Comparison of ENCODE assay signal across 8 mouse cellular contexts in the genomic region with DNA sequence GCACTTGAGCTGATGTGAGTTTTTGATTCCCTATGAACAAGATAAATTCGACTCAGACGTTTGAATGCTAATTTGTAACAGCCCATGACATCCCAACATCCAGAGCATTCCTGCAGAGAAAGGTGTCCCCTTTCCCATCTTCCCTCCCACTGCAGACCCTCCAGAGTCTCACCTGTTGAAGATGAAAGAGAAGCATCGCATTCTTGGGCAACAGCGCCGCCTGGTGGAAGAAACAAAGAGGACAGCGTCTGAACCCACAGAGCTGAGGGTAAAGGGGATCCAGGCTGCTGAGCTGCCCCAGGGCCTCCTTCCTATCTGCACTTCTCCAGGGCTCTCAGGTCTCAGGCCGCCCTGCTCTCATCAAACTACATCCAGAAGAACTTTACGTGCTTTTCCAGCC. TPM values are rescaled to one million over a fixed set of nuclear protein-coding genes. Genes with fewer than 3 reads are reported as not detected.
DNase-seq lines count a peak whose midpoint lies in the region; ATAC-seq and TF ChIP-seq lines count a peak whose summit lies in the region.
"Not testable (repeated sequence)": the region's sequence is repeated elsewhere in the genome, so short reads cannot be mapped to it uniquely, and the experiment has no call there.

No protein-coding gene starts in this region.

- peak; percentile 90 for TF ChIP-seq CTCF in bone marrow macrophage, adult 2 months (IDR thresholded peaks at IDR 0.05; ENCODE audit: low read depth, low read length)
- peak; percentile 90 for TF ChIP-seq CTCF in midbrain, postnatal 0 days (IDR thresholded peaks at IDR 0.05)

- H3K9ac ChIP-seq in embryonic facial prominence, embryonic 14.5 days (ENCODE audit: low read depth, low read length); heart, embryonic 16.5 days (ENCODE audit: low read length); kidney, embryonic 16.5 days (replicated peaks; ENCODE audit: low read length); liver, embryonic 13.5 days; midbrain, postnatal 0 days (replicated peaks; ENCODE audit: low read length, poor library complexity, severe bottlenecking): not testable (repeated sequence)

- 12% methylated on average over 8 of the region's 8 CpGs for WGBS in embryonic facial prominence, embryonic 14.5 days
- WGBS in heart, embryonic 16.5 days: 9% methylated on average over 8 of the region's 8 CpGs
- WGBS in kidney, embryonic 16.5 days: 12% methylated on average over 8 of the region's 8 CpGs
- WGBS in liver, embryonic 13.5 days (ENCODE audit: insufficient replicate concordance): 5% methylated on average over 8 of the region's 8 CpGs
- WGBS in midbrain, postnatal 0 days: 15% methylated on average over 8 of the region's 8 CpGs

- H3K4me3 ChIP-seq in bone marrow macrophage, adult 2 months (ENCODE audit: insufficient read depth, low read length): peak overlapping the region; percentile 73; the same call in 1 of the 2 replicates
- peak overlapping the region; percentile 49; the same call in 1 of the 2 replicates for H3K4me3 ChIP-seq in embryonic facial prominence, embryonic 14.5 days (ENCODE audit: low read depth, low read length)
- not testable (repeated sequence) for H3K4me3 ChIP-seq in heart, embryonic 16.5 days (ENCODE audit: low read length); kidney, embryonic 16.5 days (ENCODE audit: low read length)
- peak overlapping the region; percentile 65; the same call in 1 of the 2 replicates for H3K4me3 ChIP-seq in liver, embryonic 13.5 days (replicated peaks)
- H3K4me3 ChIP-seq in midbrain, postnatal 0 days (ENCODE audit: low read depth, low read length): peak overlapping the region; percentile 46

- ATAC-seq in embryonic facial prominence, embryonic 14.5 days (ENCODE audit: low read depth); heart, embryonic 16.5 days (replicated peaks; ENCODE audit: extremely low read depth, insufficient read depth, low FRiP score); kidney, embryonic 16.5 days (ENCODE audit: low FRiP score, low TSS enrichment); liver, embryonic 13.5 days (ENCODE audit: low read depth); midbrain, postnatal 0 days (ENCODE audit: low FRiP score): not testable (repeated sequence)

- not testable (repeated sequence) for H3K9me3 ChIP-seq in embryonic facial prominence, embryonic 14.5 days (ENCODE audit: control insufficient read depth, low read length); heart, embryonic 16.5 days (replicated peaks; ENCODE audit: control insufficient read depth, low read length); kidney, embryonic 16.5 days (ENCODE audit: low read length); liver, embryonic 13.5 days (replicated peaks); midbrain, postnatal 0 days (ENCODE audit: low read length)

- peak overlapping the region; percentile 62 for H3K4me2 ChIP-seq in embryonic facial prominence, embryonic 14.5 days (ENCODE audit: low read depth, low read length)
- peak overlapping the region; percentile 75; the same call in 1 of the 2 replicates for H3K4me2 ChIP-seq in heart, embryonic 16.5 days (ENCODE audit: low read depth, low read length)
- H3K4me2 ChIP-seq in kidney, embryonic 16.5 days (replicated peaks; ENCODE audit: low read depth, low read length): peak overlapping the region; percentile 56
- H3K4me2 ChIP-seq in liver, embryonic 13.5 days: peak overlapping the region; percentile 80
- peak overlapping the region; percentile 49 for H3K4me2 ChIP-seq in midbrain, postnatal 0 days (ENCODE audit: low read depth, low read length, poor library complexity, severe bottlenecking)

- peaks cover 34% of the 10 kb centered on the region for H3K27me3 ChIP-seq in embryonic facial prominence, embryonic 14.5 days (replicated peaks; ENCODE audit: control insufficient read depth, insufficient read depth, low read length)
- peaks cover 29% of the 10 kb centered on the region for H3K27me3 ChIP-seq in heart, embryonic 16.5 days (ENCODE audit: control insufficient read depth, insufficient read depth, low read length)
- peaks cover 23% of the 10 kb centered on the region for H3K27me3 ChIP-seq in kidney, embryonic 16.5 days (ENCODE audit: insufficient read depth, low read length)
- H3K27me3 ChIP-seq in liver, embryonic 13.5 days: peaks cover 30% of the 10 kb centered on the region
- peaks cover 20% of the 10 kb centered on the region for H3K27me3 ChIP-seq in midbrain, postnatal 0 days (ENCODE audit: insufficient read depth, low read length)

- DNase-seq in B cell, adult 2 months: peak; percentile 84 to 85
- not testable (repeated sequence) for DNase-seq in embryonic facial prominence, embryonic 14.5 days (ENCODE audit: low spot score)
- DNase-seq in liver, embryonic 13.5 days: peak; percentile 64
- DNase-seq in midbrain, postnatal 0 days (ENCODE audit: low spot score): peak; percentile 60
- DNase-seq in spleen, postnatal 4 days (ENCODE audit: low spot score in 2 of 2): peak; percentile 71 to 91

- TF ChIP-seq POLR2A in bone marrow macrophage, adult 2 months (IDR thresholded peaks at IDR 0.05; ENCODE audit: borderline replicate concordance, low read depth, low read length): not testable (repeated sequence)

- H3K27ac ChIP-seq in bone marrow macrophage, adult 2 months (ENCODE audit: insufficient read depth, low read depth, low read length): peak overlapping the region; percentile 93
- not testable (repeated sequence) for H3K27ac ChIP-seq in embryonic facial prominence, embryonic 14.5 days (replicated peaks; ENCODE audit: low read depth, low read length); heart, embryonic 16.5 days (ENCODE audit: low read length); kidney, embryonic 16.5 days (ENCODE audit: low read length); liver, embryonic 13.5 days
- peak overlapping the region; percentile 81; the same call in 1 of the 2 replicates for H3K27ac ChIP-seq in midbrain, postnatal 0 days (ENCODE audit: low read depth, low read length)

- not testable (repeated sequence) for H3K36me3 ChIP-seq in embryonic facial prominence, embryonic 14.5 days (ENCODE audit: control insufficient read depth, insufficient read depth, low read length); heart, embryonic 16.5 days (ENCODE audit: control insufficient read depth, insufficient read depth); kidney, embryonic 16.5 days (ENCODE audit: insufficient read depth, low read length); liver, embryonic 13.5 days; midbrain, postnatal 0 days (ENCODE audit: insufficient read depth, low read length)

- peaks cover 24% of the 10 kb centered on the region for H3K4me1 ChIP-seq in bone marrow macrophage, adult 2 months (ENCODE audit: control insufficient read depth, insufficient read depth, low read length)
- not testable (repeated sequence) for H3K4me1 ChIP-seq in embryonic facial prominence, embryonic 14.5 days (ENCODE audit: control insufficient read depth, insufficient read depth, low read length); midbrain, postnatal 0 days (ENCODE audit: insufficient read depth, low read length)
- H3K4me1 ChIP-seq in heart, embryonic 16.5 days (ENCODE audit: control insufficient read depth, insufficient read depth, low read length): peaks cover 16% of the 10 kb centered on the region
- H3K4me1 ChIP-seq in kidney, embryonic 16.5 days (ENCODE audit: insufficient read depth, low read length): peaks cover 14% of the 10 kb centered on the region
- peaks cover 41% of the 10 kb centered on the region for H3K4me1 ChIP-seq in liver, embryonic 13.5 days (replicated peaks)

RNA-seq across cellular contexts. Expression of a gene that starts 18.0 kb away (rescaled TPM):
- 2,635 and 2,812 TPM in 2 replicates for polyA plus RNA-seq in bone marrow macrophage, adult 2 months (2012; ENCODE audit: insufficient read depth, insufficient read length, missing spikeins)
- polyA plus RNA-seq in embryonic facial prominence, embryonic 14.5 days (2014; fragmentation: Nextera tagmentation; extraction: Ambion mirVana): 20.8 and 30.8 TPM in 2 replicates
- polyA plus RNA-seq in heart, embryonic 16.5 days (2015; fragmentation: Nextera tagmentation; extraction: Ambion mirVana): 66.0 and 100 TPM in 2 replicates
- polyA plus RNA-seq in kidney, embryonic 16.5 days (2015; fragmentation: Nextera tagmentation; extraction: Ambion mirVana): 31.5 and 32.7 TPM in 2 replicates
- polyA plus RNA-seq in liver, embryonic 13.5 days (2015; fragmentation: Nextera tagmentation; extraction: Ambion mirVana): 80.9 and 88.3 TPM in 2 replicates
- 19.0 and 21.2 TPM in 2 replicates for total RNA-seq in midbrain, postnatal 0 days (2014; rRNA removed)
- polyA plus RNA-seq in midbrain, postnatal 0 days (2015; fragmentation: Nextera tagmentation; extraction: Ambion mirVana): 17.0 and 22.2 TPM in 2 replicates

RNA-seq across cellular contexts. Expression of a gene that starts 26.3 kb away (rescaled TPM):
- 1,144 and 1,230 TPM in 2 replicates for polyA plus RNA-seq in bone marrow macrophage, adult 2 months (2012; ENCODE audit: insufficient read depth, insufficient read length, missing spikeins)
- polyA plus RNA-seq in embryonic facial prominence, embryonic 14.5 days (2014; fragmentation: Nextera tagmentation; extraction: Ambion mirVana): 2,078 and 2,095 TPM in 2 replicates
- 873 and 901 TPM in 2 replicates for polyA plus RNA-seq in heart, embryonic 16.5 days (2015; fragmentation: Nextera tagmentation; extraction: Ambion mirVana)
- 1,660 and 1,786 TPM in 2 replicates for polyA plus RNA-seq in kidney, embryonic 16.5 days (2015; fragmentation: Nextera tagmentation; extraction: Ambion mirVana)
- polyA plus RNA-seq in liver, embryonic 13.5 days (2015; fragmentation: Nextera tagmentation; extraction: Ambion mirVana): 1,343 and 1,499 TPM in 2 replicates
- 742 and 975 TPM in 2 replicates for total RNA-seq in midbrain, postnatal 0 days (2014; rRNA removed)
- polyA plus RNA-seq in midbrain, postnatal 0 days (2015; fragmentation: Nextera tagmentation; extraction: Ambion mirVana): 751 and 769 TPM in 2 replicates

RNA-seq across cellular contexts. Expression of a gene that starts 26.5 kb away (rescaled TPM):
- 41.3 and 49.7 TPM in 2 replicates for polyA plus RNA-seq in bone marrow macrophage, adult 2 months (2012; ENCODE audit: insufficient read depth, insufficient read length, missing spikeins)
- polyA plus RNA-seq in embryonic facial prominence, embryonic 14.5 days (2014; fragmentation: Nextera tagmentation; extraction: Ambion mirVana): 38.6 and 41.6 TPM in 2 replicates
- 39.7 and 42.5 TPM in 2 replicates for polyA plus RNA-seq in heart, embryonic 16.5 days (2015; fragmentation: Nextera tagmentation; extraction: Ambion mirVana)
- polyA plus RNA-seq in kidney, embryonic 16.5 days (2015; fragmentation: Nextera tagmentation; extraction: Ambion mirVana): 51.9 and 54.7 TPM in 2 replicates
- 27.7 and 30.1 TPM in 2 replicates for polyA plus RNA-seq in liver, embryonic 13.5 days (2015; fragmentation: Nextera tagmentation; extraction: Ambion mirVana)
- total RNA-seq in midbrain, postnatal 0 days (2014; rRNA removed): 39.5 and 46.1 TPM in 2 replicates
- 65.8 and 68.6 TPM in 2 replicates for polyA plus RNA-seq in midbrain, postnatal 0 days (2015; fragmentation: Nextera tagmentation; extraction: Ambion mirVana)

RNA-seq across cellular contexts. Expression of a gene that starts 30.8 kb away (rescaled TPM):
- polyA plus RNA-seq in bone marrow macrophage, adult 2 months (2012; ENCODE audit: insufficient read depth, insufficient read length, missing spikeins): 8.3 and 8.7 TPM in 2 replicates
- 4.4 and 5.7 TPM in 2 replicates for polyA plus RNA-seq in embryonic facial prominence, embryonic 14.5 days (2014; fragmentation: Nextera tagmentation; extraction: Ambion mirVana)
- 5.7 and 5.8 TPM in 2 replicates for polyA plus RNA-seq in heart, embryonic 16.5 days (2015; fragmentation: Nextera tagmentation; extraction: Ambion mirVana)
- 6.2 and 6.9 TPM in 2 replicates for polyA plus RNA-seq in kidney, embryonic 16.5 days (2015; fragmentation: Nextera tagmentation; extraction: Ambion mirVana)
- polyA plus RNA-seq in liver, embryonic 13.5 days (2015; fragmentation: Nextera tagmentation; extraction: Ambion mirVana): 2.3 and 2.5 TPM in 2 replicates
- total RNA-seq in midbrain, postnatal 0 days (2014; rRNA removed): 8.6 and 14.1 TPM in 2 replicates
- polyA plus RNA-seq in midbrain, postnatal 0 days (2015; fragmentation: Nextera tagmentation; extraction: Ambion mirVana): 11.1 and 14.0 TPM in 2 replicates

RNA-seq across cellular contexts. Expression of a gene that starts 41.7 kb away (rescaled TPM):
- polyA plus RNA-seq in bone marrow macrophage, adult 2 months (2012; ENCODE audit: insufficient read depth, insufficient read length, missing spikeins): 10.1 and 10.2 TPM in 2 replicates
- 15.4 and 20.2 TPM in 2 replicates for polyA plus RNA-seq in embryonic facial prominence, embryonic 14.5 days (2014; fragmentation: Nextera tagmentation; extraction: Ambion mirVana)
- 19.3 and 20.5 TPM in 2 replicates for polyA plus RNA-seq in heart, embryonic 16.5 days (2015; fragmentation: Nextera tagmentation; extraction: Ambion mirVana)
- 32.7 and 37.7 TPM in 2 replicates for polyA plus RNA-seq in kidney, embryonic 16.5 days (2015; fragmentation: Nextera tagmentation; extraction: Ambion mirVana)
- 30.1 and 34.9 TPM in 2 replicates for polyA plus RNA-seq in liver, embryonic 13.5 days (2015; fragmentation: Nextera tagmentation; extraction: Ambion mirVana)
- 14.3 and 15.7 TPM in 2 replicates for total RNA-seq in midbrain, postnatal 0 days (2014; rRNA removed)
- polyA plus RNA-seq in midbrain, postnatal 0 days (2015; fragmentation: Nextera tagmentation; extraction: Ambion mirVana): 14.6 and 17.3 TPM in 2 replicates

Comparison
In these comparisons a context has a peak if more than half of its experiments do, and no peak if none do; other contexts are left out.
1. RNA of a gene that starts 18.0 kb away (polyA plus RNA-seq): 2,635 to 2,812 TPM in bone marrow macrophage, adult 2 months; 66.0 to 100 TPM in heart, embryonic 16.5 days, 80.9 to 88.3 TPM in liver, embryonic 13.5 days, 31.5 to 32.7 TPM in kidney, embryonic 16.5 days, 20.8 to 30.8 TPM in embryonic facial prominence, embryonic 14.5 days and 17.0 to 22.2 TPM in midbrain, postnatal 0 days; every median in the first group is over 10 times any median in the second.
2. Peak in every context shown above with its lines, with median percentiles within 50 percentile points of each other: H3K4me2 ChIP-seq.